Mouse (Mus musculus): ENCODE measurements around the gene Ugcg. TPM values are rescaled to one million over a fixed set of nuclear protein-coding genes. Genes with fewer than 3 reads are reported as not detected.

Gene Ugcg
- polyA plus RNA-seq, 1 experiment from 2014 or later, result 8.4 TPM

- WGBS (ENCODE audit: insufficient replicate concordance), result 56% methylated on average over 5 of the region's 5 CpGs
- H3K9ac ChIP-seq (replicated peaks), result no peak overlapping the region
- H3K4me1 ChIP-seq (ENCODE audit: insufficient read depth), result peaks cover 11% of the 10 kb centered on the region; the same call in 1 of the 2 replicates
- peaks cover 66% of the 10 kb centered on the region for H3K36me3 ChIP-seq (replicated peaks; ENCODE audit: insufficient read depth, low read length)
- H3K27ac ChIP-seq (ENCODE audit: low read depth), result no peak overlapping the region
- H3K9me3 ChIP-seq (ENCODE audit: low read length), result no peaks in the 10 kb centered on the region
- no peak overlapping the region for H3K4me3 ChIP-seq (ENCODE audit: low read depth, low read length)
- no peak for DNase-seq
- H3K4me2 ChIP-seq (ENCODE audit: low read depth, low read length), result no peak overlapping the region
- ATAC-seq, result no peak
- TF ChIP-seq CTCF (IDR thresholded peaks at IDR 0.05; ENCODE audit: low read depth), result no peak
- no peak for TF ChIP-seq EP300 (IDR thresholded peaks at IDR 0.05; ENCODE audit: low read depth)
- no peaks in the 10 kb centered on the region for H3K27me3 ChIP-seq (ENCODE audit: insufficient read depth, low read length)
These were observed 25.6 kb downstream of the Ugcg start for GRCm38 (mm10) chr4:59214695-59215094.

- Histone ChIP-seq H3K4me2 (ENCODE audit: low read depth, low read length) (no peak overlapping the region), H3K27me3 (ENCODE audit: insufficient read depth, low read length) (no peaks in the 10 kb centered on the region), H3K4me1 (ENCODE audit: insufficient read depth) (peaks cover 11% of the 10 kb centered on the region; the same call in 1 of the 2 replicates), H3K4me3 (ENCODE audit: low read depth, low read length) (no peak overlapping the region), H3K9ac (replicated peaks) (no peak overlapping the region), H3K36me3 (replicated peaks; ENCODE audit: insufficient read depth, low read length) (peaks cover 64% of the 10 kb centered on the region), H3K27ac (ENCODE audit: low read depth) (peak overlapping the region; percentile 22; the same call in 1 of the 2 replicates), H3K9me3 (ENCODE audit: low read length) (no peaks in the 10 kb centered on the region)
- ATAC-seq (no peak), DNase-seq (no peak)
- TF ChIP-seq EP300 (IDR thresholded peaks at IDR 0.05; ENCODE audit: low read depth) (peak; percentile 64; the same call in 1 of the 2 replicates), CTCF (IDR thresholded peaks at IDR 0.05; ENCODE audit: low read depth) (no peak)
- 59% methylated on average over 3 of the region's 3 CpGs for WGBS (ENCODE audit: insufficient replicate concordance)
These were observed 26.5 kb downstream of the Ugcg start for GRCm38 (mm10) chr4:59215585-59215984.

- H3K27ac ChIP-seq (ENCODE audit: low read depth), result no peak overlapping the region
- H3K9ac ChIP-seq (replicated peaks), result no peak overlapping the region
- WGBS (ENCODE audit: insufficient replicate concordance), result 80% methylated on average over 7 of the region's 7 CpGs
- DNase-seq, result no peak
- no peaks in the 10 kb centered on the region for H3K9me3 ChIP-seq (ENCODE audit: low read length)
- TF ChIP-seq CTCF (IDR thresholded peaks at IDR 0.05; ENCODE audit: low read depth) (no peak), EP300 (IDR thresholded peaks at IDR 0.05; ENCODE audit: low read depth) (no peak)
- H3K36me3 ChIP-seq (replicated peaks; ENCODE audit: insufficient read depth, low read length), result peaks cover 62% of the 10 kb centered on the region
- peaks cover 11% of the 10 kb centered on the region; the same call in 1 of the 2 replicates for H3K4me1 ChIP-seq (ENCODE audit: insufficient read depth)
- no peak for ATAC-seq
- H3K4me3 ChIP-seq (ENCODE audit: low read depth, low read length), result no peak overlapping the region
- H3K4me2 ChIP-seq (ENCODE audit: low read depth, low read length), result no peak overlapping the region
- H3K27me3 ChIP-seq (ENCODE audit: insufficient read depth, low read length), result no peaks in the 10 kb centered on the region
These were observed 28.0 kb downstream of the Ugcg start for GRCm38 (mm10) chr4:59217101-59217500.

- no peak overlapping the region for H3K27ac ChIP-seq (ENCODE audit: low read depth)
- DNase-seq, result no peak
- H3K36me3 ChIP-seq (replicated peaks; ENCODE audit: insufficient read depth, low read length), result peaks cover 58% of the 10 kb centered on the region
- no peaks in the 10 kb centered on the region for H3K9me3 ChIP-seq (ENCODE audit: low read length)
- WGBS (ENCODE audit: insufficient replicate concordance), result 86% methylated on average over 7 of the region's 7 CpGs
- no peak overlapping the region for H3K4me3 ChIP-seq (ENCODE audit: low read depth, low read length)
- ATAC-seq, result no peak
- no peak for TF ChIP-seq EP300 (IDR thresholded peaks at IDR 0.05; ENCODE audit: low read depth)
- TF ChIP-seq CTCF (IDR thresholded peaks at IDR 0.05; ENCODE audit: low read depth), result no peak
- H3K4me2 ChIP-seq (ENCODE audit: low read depth, low read length), result no peak overlapping the region
- peaks cover 11% of the 10 kb centered on the region; the same call in 1 of the 2 replicates for H3K4me1 ChIP-seq (ENCODE audit: insufficient read depth)
- H3K9ac ChIP-seq (replicated peaks), result no peak overlapping the region
- H3K27me3 ChIP-seq (ENCODE audit: insufficient read depth, low read length), result no peaks in the 10 kb centered on the region
These were observed 29.1 kb downstream of the Ugcg start for GRCm38 (mm10) chr4:59218154-59218553.

GRCm38 (mm10) chr4:59222226-59222625 is 33.2 kb downstream of the Ugcg start:
- ATAC-seq (no peak), DNase-seq (no peak)
- H3K4me3 ChIP-seq (ENCODE audit: low read depth, low read length), result no peak overlapping the region
- H3K4me2 ChIP-seq (ENCODE audit: low read depth, low read length), result no peak overlapping the region
- peaks cover 5% of the 10 kb centered on the region; the same call in 1 of the 2 replicates for H3K4me1 ChIP-seq (ENCODE audit: insufficient read depth)
- no peaks in the 10 kb centered on the region for H3K9me3 ChIP-seq (ENCODE audit: low read length)
- H3K9ac ChIP-seq (replicated peaks), result no peak overlapping the region
- no peak overlapping the region for H3K27ac ChIP-seq (ENCODE audit: low read depth)
- TF ChIP-seq EP300 (IDR thresholded peaks at IDR 0.05; ENCODE audit: low read depth) (no peak), CTCF (IDR thresholded peaks at IDR 0.05; ENCODE audit: low read depth) (no peak)
- WGBS (ENCODE audit: insufficient replicate concordance), result 67% methylated on average over 9 of the region's 9 CpGs
- no peaks in the 10 kb centered on the region for H3K27me3 ChIP-seq (ENCODE audit: insufficient read depth, low read length)
- peaks cover 46% of the 10 kb centered on the region for H3K36me3 ChIP-seq (replicated peaks; ENCODE audit: insufficient read depth, low read length)

GRCm38 (mm10) chr4:59223055-59223615 is 34.1 kb downstream of the Ugcg start:
- H3K27ac ChIP-seq (ENCODE audit: low read depth), result no peak overlapping the region

More at GRCm38 (mm10) chr4:59223055-59223615, 34.1 kb downstream of the Ugcg start:
- WGBS (ENCODE audit: insufficient replicate concordance), result 79% methylated on average over 5 of the region's 5 CpGs
- Histone ChIP-seq H3K9me3 (ENCODE audit: low read length) (no peaks in the 10 kb centered on the region), H3K4me1 (ENCODE audit: insufficient read depth) (peaks cover 5% of the 10 kb centered on the region; the same call in 1 of the 2 replicates), H3K36me3 (replicated peaks; ENCODE audit: insufficient read depth, low read length) (peaks cover 42% of the 10 kb centered on the region), H3K4me2 (ENCODE audit: low read depth, low read length) (no peak overlapping the region), H3K9ac (replicated peaks) (no peak overlapping the region), H3K4me3 (ENCODE audit: low read depth, low read length) (no peak overlapping the region), H3K27me3 (ENCODE audit: insufficient read depth, low read length) (no peaks in the 10 kb centered on the region)
- TF ChIP-seq CTCF (IDR thresholded peaks at IDR 0.05; ENCODE audit: low read depth), result no peak
- TF ChIP-seq EP300 (IDR thresholded peaks at IDR 0.05; ENCODE audit: low read depth), result no peak
- ATAC-seq, result no peak
- DNase-seq, result no peak
